Mouse (Mus musculus) forebrain, embryonic 10.5 days (tissue): ENCODE measurements around the gene B4galnt1. TPM values are rescaled to one million over a fixed set of nuclear protein-coding genes. Genes with fewer than 3 reads are reported as not detected.

Experiments used
- DNase-seq: peaks from one replicate; pipeline ENCODE4 v3.0.0-alpha.2; 2017; ENCODE audit warnings: low spot score; ENCODE audit errors: extremely low spot score
- H3K27ac ChIP-seq: fragments of 300-500 bp; sonication (generic); 2 replicates; pipeline ENCODE4 v1.5.1; 2016; ENCODE audit warnings: mild to moderate bottlenecking
- H3K27me3 ChIP-seq: fragments of 300-500 bp; sonication (generic); 2 replicates; pipeline ENCODE4 v1.6.1; 2016; ENCODE audit warnings: mild to moderate bottlenecking; ENCODE audit not compliant: poor library complexity, severe bottlenecking
- H3K36me3 ChIP-seq: fragments of 300-500 bp; sonication (generic); replicated peaks from 2 replicates; pipeline ENCODE4 v1.6.1; 2016; ENCODE audit warnings: mild to moderate bottlenecking, moderate library complexity
- H3K4me1 ChIP-seq: fragments of 300-500 bp; sonication (generic); 2 replicates; pipeline ENCODE4 v1.6.1; 2016
- H3K4me3 ChIP-seq: fragments of 300-500 bp; sonication (generic); 2 replicates; pipeline ENCODE4 v1.5.1; 2016; ENCODE audit warnings: mild to moderate bottlenecking, moderate library complexity
- H3K9me3 ChIP-seq: fragments of 300-500 bp; sonication (generic); 2 replicates; pipeline ENCODE4 v1.6.1; 2016; ENCODE audit warnings: mild to moderate bottlenecking, moderate library complexity
- WGBS: fragments of 180-500 bp; shearing (Covaris S2); methylation state at CpG from one replicate; pipeline ENCODE4 v1.1.7; 2016; 5-methylcytosine and 5-hydroxymethylcytosine counted together
- polyA plus RNA-seq: library from polyadenylated mRNA; unstranded; fragments of >200 nt; fragmentation: Nextera tagmentation; extraction: Ambion mirVana; gene quantifications from 2 replicates; pipeline ENCODE4 v1.2.1, GENCODE M21; 2016

Gene B4galnt1
- polyA plus RNA-seq, 1 experiment from 2014 or later = 4.0 TPM

DNA sequence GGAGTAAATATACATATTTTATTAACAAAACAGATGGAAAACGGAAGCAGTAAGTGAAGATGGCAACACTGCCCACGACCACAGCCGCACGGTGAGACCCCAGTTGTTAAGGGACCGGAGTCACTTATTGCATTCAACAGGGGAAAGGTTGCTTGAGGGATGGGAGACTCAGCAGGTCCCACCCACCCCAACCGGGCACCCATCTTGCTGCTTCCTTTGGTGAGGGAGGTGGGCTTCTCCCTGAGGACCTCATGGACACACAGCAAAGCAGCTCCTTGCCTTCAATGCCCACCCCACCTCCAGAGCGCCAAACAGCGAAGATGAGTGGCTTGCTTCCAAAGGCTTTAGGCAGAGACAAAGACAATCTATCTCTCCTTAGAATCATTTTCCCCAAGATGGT lies 32.1 kb downstream of the B4galnt1 start:
- Histone ChIP-seq H3K4me3 (no peak overlapping the region), H3K9me3 (no peaks in the 10 kb centered on the region), H3K27ac (peak overlapping the region; percentile 12; the same call in 1 of the 2 replicates), H3K4me1 (peaks cover 44% of the 10 kb centered on the region), H3K27me3 (no peaks in the 10 kb centered on the region), H3K36me3 (peaks cover 65% of the 10 kb centered on the region)
- DNase-seq = no peak
- 92% methylated on average over 8 of the region's 8 CpGs for WGBS

DNA sequence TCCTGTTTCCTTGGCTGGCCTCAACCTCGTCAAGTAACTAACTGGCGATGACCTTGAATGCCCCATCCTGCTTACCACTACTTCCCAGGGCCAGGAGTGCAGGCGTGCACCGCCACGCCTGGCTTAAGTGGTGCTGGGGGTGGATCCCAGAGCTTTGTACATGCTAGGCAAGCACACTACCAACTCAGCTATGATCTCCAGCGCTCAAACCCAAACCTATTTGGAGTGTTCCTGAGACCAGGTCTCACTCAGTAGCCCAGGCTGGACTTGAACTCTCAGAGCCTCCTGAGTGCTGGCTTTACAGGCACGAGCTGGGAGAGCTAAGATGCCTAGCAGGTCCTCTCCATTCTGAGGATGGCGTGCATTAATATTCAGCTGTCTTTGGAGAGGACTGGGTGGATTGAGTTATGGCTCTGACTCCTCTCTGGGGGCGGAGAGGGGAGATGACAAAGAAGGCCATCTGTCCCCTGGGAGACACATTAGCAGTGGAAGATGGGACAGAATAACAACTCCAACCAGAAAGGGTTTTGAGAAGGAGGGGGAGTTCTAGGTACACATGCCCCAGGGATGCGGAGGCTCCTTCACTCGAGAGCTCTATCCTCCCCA lies 32.6 kb downstream of the B4galnt1 start:
- whole genome bisulfite sequencing = 91% methylated on average over 11 of the region's 11 CpGs
- Histone ChIP-seq H3K36me3 (peaks cover 65% of the 10 kb centered on the region), H3K4me1 (peaks cover 41% of the 10 kb centered on the region), H3K27ac (peak overlapping the region; percentile 12; the same call in 1 of the 2 replicates), H3K4me3 (peak overlapping the region; percentile 4; the same call in 1 of the 2 replicates), H3K9me3 (no peaks in the 10 kb centered on the region), H3K27me3 (no peaks in the 10 kb centered on the region)
- no peak for DNase-seq

DNA sequence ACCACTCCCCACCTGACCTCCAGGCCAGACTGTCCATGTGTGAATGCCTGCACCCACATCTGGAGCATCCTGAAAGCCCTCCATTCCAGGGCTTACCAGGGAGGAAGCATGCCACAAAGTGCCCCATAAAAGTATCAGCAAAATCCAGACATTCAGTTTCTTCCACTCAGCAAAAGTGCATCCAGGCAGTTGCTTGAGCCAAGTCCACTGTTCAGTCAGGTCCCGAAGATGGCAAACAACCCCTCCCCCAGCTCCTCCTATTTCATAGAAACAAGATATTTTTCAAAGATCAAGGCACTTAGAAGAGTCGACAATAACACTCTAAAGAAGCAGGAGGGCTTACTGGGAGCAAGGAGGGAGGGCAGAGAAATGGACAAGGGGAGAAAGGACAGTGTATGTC lies 33.5 kb downstream of the B4galnt1 start:
- no peak for DNase-seq
- WGBS = 71% methylated on average over 2 of the region's 2 CpGs
- Histone ChIP-seq H3K27ac (no peak overlapping the region), H3K36me3 (peaks cover 65% of the 10 kb centered on the region), H3K27me3 (no peaks in the 10 kb centered on the region), H3K4me3 (no peak overlapping the region), H3K9me3 (no peaks in the 10 kb centered on the region), H3K4me1 (peaks cover 32% of the 10 kb centered on the region)

DNA sequence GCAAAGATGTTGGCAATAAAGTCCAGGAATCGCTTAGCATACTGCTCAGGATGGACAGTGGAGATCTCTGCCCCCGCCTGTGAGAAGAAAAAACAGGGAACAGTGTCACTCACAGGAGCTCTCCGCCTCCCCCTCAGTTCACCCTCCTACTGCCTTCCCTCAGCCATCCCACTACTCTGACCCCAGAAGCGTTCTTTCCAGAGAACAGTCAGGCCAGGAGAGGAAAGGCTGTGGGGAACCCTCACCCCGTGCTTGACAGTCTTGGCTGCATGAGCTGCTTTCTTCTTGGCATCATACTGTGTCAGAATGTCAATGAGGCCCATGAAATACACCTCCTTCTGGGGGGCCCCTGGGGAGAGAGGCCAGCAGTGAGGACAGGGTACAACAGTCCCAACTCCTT lies 34.0 kb downstream of the B4galnt1 start:
- Histone ChIP-seq H3K4me1 (peaks cover 31% of the 10 kb centered on the region), H3K4me3 (no peak overlapping the region), H3K27me3 (no peaks in the 10 kb centered on the region), H3K9me3 (no peaks in the 10 kb centered on the region), H3K27ac (no peak overlapping the region; the same call in 1 of the 2 replicates), H3K36me3 (peaks cover 69% of the 10 kb centered on the region)
- WGBS = 74% methylated on average over 5 of the region's 5 CpGs
- DNase-seq = no peak

DNA sequence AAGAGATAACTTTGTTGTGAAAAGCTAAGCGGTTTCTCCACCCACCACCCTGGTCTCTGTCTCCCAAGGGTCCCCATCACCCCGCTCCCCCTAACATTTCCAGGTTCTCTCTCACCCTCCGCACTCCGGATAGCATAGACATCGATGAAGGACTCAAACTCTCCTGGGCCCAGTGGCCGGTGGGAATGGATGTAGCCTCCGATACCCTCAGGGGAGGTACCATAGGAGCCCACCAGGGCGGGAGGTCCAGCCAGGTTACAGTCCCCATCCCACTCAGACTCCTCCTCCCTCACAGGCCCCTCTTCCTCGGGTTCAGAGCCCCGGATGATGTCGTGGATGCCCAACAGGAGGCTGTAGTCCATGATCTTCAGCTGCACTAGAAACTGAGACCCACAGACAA lies 34.4 kb downstream of the B4galnt1 start:
- Histone ChIP-seq H3K9me3 (no peaks in the 10 kb centered on the region), H3K27ac (no peak overlapping the region; the same call in 1 of the 2 replicates), H3K4me1 (peaks cover 27% of the 10 kb centered on the region), H3K36me3 (peaks cover 72% of the 10 kb centered on the region), H3K4me3 (no peak overlapping the region), H3K27me3 (no peaks in the 10 kb centered on the region)
- no peak for DNase-seq
- 85% methylated on average over 11 of the region's 11 CpGs for WGBS

DNA sequence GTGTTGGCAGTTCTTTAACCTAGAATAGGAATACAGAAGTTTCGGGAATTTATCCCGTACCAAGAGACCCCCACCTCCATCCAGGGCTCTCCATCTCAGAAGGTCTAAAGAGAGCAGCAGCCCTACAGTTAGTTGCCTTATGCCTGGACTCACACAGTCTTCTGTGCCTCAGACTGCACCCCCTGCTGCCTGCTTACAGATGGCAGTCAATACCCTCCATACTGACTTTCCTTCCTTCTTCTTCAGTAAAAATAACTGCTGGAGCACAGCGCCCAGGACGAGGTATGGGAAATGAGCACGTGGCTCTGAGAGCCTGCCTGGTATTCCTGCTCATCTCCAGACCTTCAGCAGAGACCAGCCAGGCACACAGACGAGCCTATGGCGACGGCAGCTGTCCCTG lies 35.3 kb downstream of the B4galnt1 start:
- Histone ChIP-seq H3K27ac (no peak overlapping the region), H3K36me3 (peaks cover 80% of the 10 kb centered on the region), H3K4me1 (peaks cover 19% of the 10 kb centered on the region), H3K9me3 (no peaks in the 10 kb centered on the region), H3K27me3 (no peaks in the 10 kb centered on the region), H3K4me3 (no peak overlapping the region)
- WGBS = 86% methylated on average over 8 of the region's 8 CpGs
- DNase-seq = no peak

DNA sequence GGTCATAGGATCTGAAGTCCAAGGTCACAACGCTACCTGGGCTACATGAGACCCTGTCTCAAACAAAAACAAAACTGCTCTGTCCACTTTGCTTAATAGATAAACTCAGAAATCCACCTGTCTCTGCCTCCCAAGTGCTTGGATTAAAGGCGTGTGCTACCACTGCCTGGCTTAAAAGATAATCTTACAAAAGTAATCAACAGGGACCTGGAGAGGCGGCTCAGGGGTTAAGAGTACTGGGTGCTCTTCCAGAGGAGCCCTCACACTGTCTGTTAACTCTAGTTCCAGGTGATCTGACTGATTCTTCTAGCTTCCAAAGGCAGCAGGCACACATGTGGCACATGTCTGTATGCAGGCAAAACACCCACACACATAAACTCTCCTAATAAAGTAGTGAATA lies 38.1 kb downstream of the B4galnt1 start:
- Histone ChIP-seq H3K36me3 (peaks cover 98% of the 10 kb centered on the region), H3K27me3 (no peaks in the 10 kb centered on the region), H3K9me3 (no peaks in the 10 kb centered on the region), H3K27ac (no peak overlapping the region), H3K4me1 (no peaks in the 10 kb centered on the region), H3K4me3 (no peak overlapping the region)
- WGBS = 89% methylated on average over 3 of the region's 3 CpGs
- DNase-seq = no peak

DNA sequence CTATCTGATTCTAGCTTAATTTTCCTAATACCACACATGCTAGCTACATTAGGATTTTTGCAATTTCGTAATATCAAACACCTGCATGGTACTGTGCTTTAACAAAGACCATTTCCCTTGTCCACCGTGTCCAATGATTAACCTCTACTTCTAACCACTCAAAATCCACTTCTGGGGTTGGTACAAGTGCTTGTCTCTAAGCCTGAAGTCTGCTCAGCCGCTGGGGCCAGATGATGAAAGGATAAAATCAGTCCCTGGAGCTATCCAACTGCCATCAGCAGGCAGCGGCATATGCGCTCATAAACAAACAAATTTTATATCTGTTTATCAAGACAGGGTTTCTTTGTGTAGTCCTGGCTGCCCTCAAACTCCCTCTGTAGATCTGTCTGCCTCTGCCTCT lies 39.6 kb downstream of the B4galnt1 start:
- no peaks in the 10 kb centered on the region for H3K9me3 ChIP-seq
- no peak overlapping the region for H3K27ac ChIP-seq
- no peaks in the 10 kb centered on the region for H3K27me3 ChIP-seq
- no peak overlapping the region for H3K4me3 ChIP-seq
- H3K4me1 ChIP-seq = peaks cover 4% of the 10 kb centered on the region
- WGBS = 91% methylated on average over 5 of the region's 5 CpGs
- no peak for DNase-seq
- H3K36me3 ChIP-seq = peaks cover 92% of the 10 kb centered on the region

DNA sequence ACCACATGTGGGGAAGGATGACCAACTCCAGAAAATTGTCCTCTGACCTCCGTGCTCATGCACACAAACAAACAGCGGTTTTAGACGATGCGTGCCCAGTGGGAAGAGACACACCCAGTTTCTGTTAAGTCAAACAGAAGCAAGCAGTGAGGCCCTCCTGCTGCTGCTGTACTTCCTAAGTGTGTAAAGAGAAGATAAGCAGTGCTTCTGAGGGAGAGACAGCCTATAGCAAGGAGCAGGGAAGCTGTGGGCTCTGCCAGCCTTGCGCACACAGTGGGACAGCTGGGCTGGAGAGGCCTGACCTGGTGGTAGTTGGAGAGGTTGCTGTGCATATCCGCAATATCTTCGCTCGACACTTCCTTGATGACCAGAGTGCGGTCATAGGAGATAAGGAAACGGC lies 40.3 kb downstream of the B4galnt1 start:
- Histone ChIP-seq H3K4me1 (peaks cover 12% of the 10 kb centered on the region), H3K27me3 (0 out of 2 replicates have a peak, but pooled peaks cover 2% of the 10 kb centered on the region), H3K9me3 (no peaks in the 10 kb centered on the region), H3K36me3 (peaks cover 84% of the 10 kb centered on the region), H3K4me3 (no peak overlapping the region), H3K27ac (no peak overlapping the region)
- DNase-seq = no peak
- WGBS = 90% methylated on average over 10 of the region's 10 CpGs

DNA sequence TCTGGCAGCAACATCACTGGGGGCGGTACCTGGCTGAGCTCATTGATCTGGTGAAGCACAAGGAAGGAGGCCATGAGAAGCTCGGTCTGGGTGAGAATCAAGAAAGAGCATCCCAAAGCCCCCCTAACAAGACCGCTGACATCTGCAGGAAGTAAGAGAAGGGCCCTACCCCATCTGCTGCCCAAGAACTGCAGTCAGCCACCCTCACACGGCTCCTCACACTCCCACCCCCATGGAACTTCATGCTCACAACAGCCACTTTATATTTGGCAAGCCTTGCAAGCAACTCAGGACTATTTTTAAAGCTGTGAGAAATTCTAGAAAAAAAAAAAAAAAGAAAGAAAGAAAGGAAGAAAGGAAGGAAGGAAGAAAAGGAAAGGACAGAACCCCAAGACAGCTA lies 43.9 kb downstream of the B4galnt1 start:
- H3K36me3 ChIP-seq = peaks cover 49% of the 10 kb centered on the region
- 0 out of 2 replicates have a peak, but pooled peaks cover 4% of the 10 kb centered on the region for H3K27me3 ChIP-seq
- H3K9me3 ChIP-seq = no peaks in the 10 kb centered on the region
- no peak for DNase-seq
- WGBS = 91% methylated on average over 4 of the region's 4 CpGs
- no peak overlapping the region for H3K27ac ChIP-seq
- H3K4me3 ChIP-seq = no peak overlapping the region
- peaks cover 27% of the 10 kb centered on the region for H3K4me1 ChIP-seq

DNA sequence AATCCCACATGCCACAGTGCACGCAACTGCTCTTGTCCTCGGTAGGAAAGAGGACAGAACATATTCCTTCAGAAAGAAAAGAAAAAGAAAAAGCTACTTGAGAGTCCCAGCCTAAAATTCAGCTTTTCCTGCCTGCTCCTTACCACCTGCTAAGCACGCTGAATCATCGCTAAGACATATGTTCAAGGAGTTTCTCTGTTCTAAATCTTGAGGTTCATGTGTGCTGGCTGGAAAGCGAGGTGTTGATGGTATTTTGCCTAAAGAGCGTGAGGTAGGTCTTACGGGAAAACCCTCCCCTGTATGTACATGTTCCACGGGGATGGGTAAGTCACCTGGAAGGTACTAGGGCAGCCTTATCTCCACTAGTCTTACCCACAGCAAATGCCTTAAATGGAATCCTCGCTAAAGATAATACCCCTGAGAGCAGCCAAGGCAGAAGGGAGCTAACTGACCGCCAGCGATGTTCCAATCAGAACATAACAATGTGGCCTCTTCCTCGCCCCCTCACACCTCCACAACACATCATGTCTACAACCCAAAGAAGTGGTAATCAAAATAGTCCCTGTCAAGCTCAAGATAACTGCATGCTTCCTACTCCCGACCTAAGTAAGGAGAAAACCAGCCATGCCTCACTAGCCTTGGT lies 45.0 kb downstream of the B4galnt1 start:
- whole genome bisulfite sequencing = 88% methylated on average over 13 of the region's 13 CpGs
- Histone ChIP-seq H3K4me1 (peaks cover 27% of the 10 kb centered on the region), H3K4me3 (peak overlapping the region; percentile 93)

DNA sequence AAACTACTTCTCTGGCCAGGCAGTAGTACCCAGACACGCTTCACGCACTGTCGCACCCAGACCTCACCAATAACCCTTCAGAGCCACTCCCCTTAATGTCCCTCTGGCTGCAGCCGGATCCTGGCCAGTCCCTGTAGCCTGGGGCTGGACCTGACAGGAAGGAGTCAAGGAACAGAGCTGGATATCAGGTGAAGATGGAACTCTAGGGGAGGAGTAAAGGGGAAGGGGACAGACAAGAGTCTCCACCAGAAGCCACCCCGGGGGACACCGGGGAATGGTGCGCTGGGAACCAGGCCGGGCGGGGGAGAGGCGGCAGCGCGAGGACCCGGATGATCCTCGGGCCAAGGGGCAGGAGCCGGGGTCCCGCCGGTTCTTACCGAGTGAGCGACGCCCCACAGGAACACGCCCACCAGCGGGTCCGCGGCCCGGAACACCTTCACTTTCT lies 46.0 kb downstream of the B4galnt1 start:
- Histone ChIP-seq H3K4me1 (peaks cover 27% of the 10 kb centered on the region), H3K36me3 (peaks cover 29% of the 10 kb centered on the region), H3K4me3 (peak overlapping the region; percentile 93), H3K27ac (peak overlapping the region; percentile 85), H3K27me3 (0 out of 2 replicates have a peak, but pooled peaks cover 4% of the 10 kb centered on the region), H3K9me3 (no peaks in the 10 kb centered on the region)
- under 1% methylated on average over 25 of the region's 25 CpGs for WGBS
- DNase-seq = peak; percentile 26

More for the DNA sequence above, 45.0 kb downstream of the B4galnt1 start:
- peaks cover 39% of the 10 kb centered on the region for H3K36me3 ChIP-seq
- H3K27me3 ChIP-seq = 0 out of 2 replicates have a peak, but pooled peaks cover 4% of the 10 kb centered on the region
- no peak overlapping the region for H3K27ac ChIP-seq
- DNase-seq = no peak
- no peaks in the 10 kb centered on the region for H3K9me3 ChIP-seq

DNA sequence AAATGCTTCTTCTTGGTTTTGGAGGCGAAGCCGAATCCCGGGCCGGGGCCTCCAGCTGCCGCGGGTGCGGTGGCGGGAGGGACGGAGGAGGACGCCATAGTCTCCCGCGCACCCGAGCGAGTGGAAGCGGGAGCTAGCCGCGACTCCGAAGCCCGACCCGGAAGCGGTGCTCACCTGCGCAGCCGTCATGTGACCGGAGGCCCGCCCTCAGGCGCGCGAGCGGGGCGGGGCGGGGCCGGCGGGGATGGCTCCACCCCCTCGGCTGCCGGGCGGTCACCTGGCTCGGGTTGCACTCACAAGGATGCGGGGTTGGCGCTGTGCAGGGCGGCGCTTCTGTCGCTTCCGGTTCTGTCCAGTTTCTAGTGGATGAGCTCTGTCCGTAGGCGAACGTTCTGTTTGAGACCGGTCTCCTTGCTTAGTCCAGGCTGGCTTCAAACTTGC lies 46.4 kb downstream of the B4galnt1 start, which contains the start of gene Pip4k2c:
Gene Pip4k2c (minus strand): TSS at position 172 of the 441 bp plus-strand sequence.
- peak within 1 kb of the TSS; percentile 85 for H3K27ac ChIP-seq
- H3K4me3 ChIP-seq = peak within 1 kb of the TSS; percentile 93
- no peaks in the 10 kb centered on the region for H3K9me3 ChIP-seq
- H3K36me3 ChIP-seq = peaks cover 25% of the 10 kb centered on the region
- DNase-seq = peak; percentile 88
- under 1% methylated on average over 47 of the region's 47 CpGs for WGBS
- H3K27me3 ChIP-seq = 0 out of 2 replicates have a peak, but pooled peaks cover 4% of the 10 kb centered on the region
- H3K4me1 ChIP-seq = peaks cover 27% of the 10 kb centered on the region
